Mouse (Mus musculus) kidney, adult 11 months (tissue): ENCODE results near the gene Tprg.

ENCODE experiments used
- DNase-seq: peaks from one replicate; pipeline ENCODE4 v3.0.0; 2022

Tprg gene

GRCm38 (mm10) chr16:25333279-25334219 lies 46.9 kb downstream of the Tprg start:
- DNase-seq: no peak

GRCm38 (mm10) chr16:25335058-25335703 lies 48.6 kb downstream of the Tprg start:
- DNase-seq: no peak

- DNase-seq: peak; percentile 26
Measured at GRCm38 (mm10) chr16:25349626-25350025, 63.0 kb downstream of the Tprg start.

GRCm38 (mm10) chr16:25367834-25368233 lies 81.2 kb downstream of the Tprg start:
- no peak for DNase-seq

- DNase-seq: no peak
Measured at GRCm38 (mm10) chr16:25369984-25370412, 83.4 kb downstream of the Tprg start.

- DNase-seq: no peak
Measured at GRCm38 (mm10) chr16:25374121-25374520, 87.5 kb downstream of the Tprg start.

GRCm38 (mm10) chr16:25374775-25375174 lies 88.2 kb downstream of the Tprg start:
- peak; percentile 22 for DNase-seq

- DNase-seq: peak; percentile 76
Measured at GRCm38 (mm10) chr16:25376720-25377373, 90.2 kb downstream of the Tprg start.

- no peak for DNase-seq
Measured at GRCm38 (mm10) chr16:25377695-25378094, 91.1 kb downstream of the Tprg start.

- DNase-seq: no peak
Measured at GRCm38 (mm10) chr16:25385498-25386192, 99.0 kb downstream of the Tprg start.

- peak; percentile 58 for DNase-seq
Measured at GRCm38 (mm10) chr16:25394676-25395075, 108.1 kb downstream of the Tprg start.

GRCm38 (mm10) chr16:25404156-25404555 lies 117.5 kb downstream of the Tprg start:
- no peak for DNase-seq

GRCm38 (mm10) chr16:25407204-25407886 lies 120.7 kb downstream of the Tprg start:
- no peak for DNase-seq

- no peak for DNase-seq
Measured at GRCm38 (mm10) chr16:25408032-25408431, 121.4 kb downstream of the Tprg start.

- DNase-seq: no peak
Measured at GRCm38 (mm10) chr16:25411307-25411706, 124.7 kb downstream of the Tprg start.

GRCm38 (mm10) chr16:25413885-25414284 lies 127.3 kb downstream of the Tprg start:
- no peak for DNase-seq

- DNase-seq: no peak
Measured at GRCm38 (mm10) chr16:25415186-25415585, 128.6 kb downstream of the Tprg start.

GRCm38 (mm10) chr16:25417875-25418630 lies 131.4 kb downstream of the Tprg start:
- DNase-seq: no peak

- DNase-seq: no peak
Measured at GRCm38 (mm10) chr16:25422997-25423396, 136.4 kb downstream of the Tprg start.

GRCm38 (mm10) chr16:25424001-25424400 lies 137.4 kb downstream of the Tprg start:
- no peak for DNase-seq

- no peak for DNase-seq
Measured at GRCm38 (mm10) chr16:25424915-25425314, 138.3 kb downstream of the Tprg start.
